Mouse (Mus musculus) heart, embryonic 16.5 days (tissue): ENCODE results near the gene Il4i1. TPM values are rescaled to one million over a fixed set of nuclear protein-coding genes. Genes with fewer than 3 reads are reported as not detected.

ENCODE experiments used
- ATAC-seq: fragments of 200-750 bp; cut with Nextera tagmentation; replicated peaks from 2 replicates; pipeline ENCODE4 v1.8.0; 2017; ENCODE audit warnings: moderate number of reproducible peaks; ENCODE audit not compliant: insufficient read depth, low FRiP score; ENCODE audit errors: extremely low read depth
- H3K27ac ChIP-seq: fragments of 300-500 bp; sonication (generic); 2 replicates; pipeline ENCODE4 v1.5.1; 2014; ENCODE audit warnings: mild to moderate bottlenecking, low read length, control low read depth, moderate library complexity
- H3K27me3 ChIP-seq: fragments of 300-500 bp; sonication (generic); 2 replicates; pipeline ENCODE4 v1.6.1; 2014; ENCODE audit warnings: low read length, mixed read lengths; ENCODE audit not compliant: control insufficient read depth, insufficient read depth
- H3K36me3 ChIP-seq: fragments of 300-500 bp; sonication (generic); 2 replicates; pipeline ENCODE4 v1.6.1; 2014; ENCODE audit not compliant: control insufficient read depth, insufficient read depth
- H3K4me1 ChIP-seq: fragments of 300-500 bp; sonication (generic); 2 replicates; pipeline ENCODE4 v1.6.1; 2014; ENCODE audit warnings: low read length, mixed read lengths; ENCODE audit not compliant: control insufficient read depth, insufficient read depth
- H3K4me2 ChIP-seq: fragments of 300-500 bp; sonication (generic); 2 replicates; pipeline ENCODE4 v1.6.1; 2014; ENCODE audit warnings: low read depth, mild to moderate bottlenecking, control low read depth, low read length
- H3K4me3 ChIP-seq: fragments of 300-500 bp; sonication (generic); 2 replicates; pipeline ENCODE4 v1.5.1; 2014; ENCODE audit warnings: mild to moderate bottlenecking, control low read depth, low read length
- H3K9ac ChIP-seq: fragments of 300-500 bp; sonication (generic); 2 replicates; pipeline ENCODE4 v1.6.1; 2014; ENCODE audit warnings: low read length, control low read depth
- H3K9me3 ChIP-seq: fragments of 300-500 bp; sonication (generic); replicated peaks from 2 replicates; pipeline ENCODE4 v1.6.1; 2016; ENCODE audit warnings: low read length; ENCODE audit not compliant: control insufficient read depth
- WGBS: fragments of 180-500 bp; shearing (Covaris S2); extraction: QIAGEN DNeasy Blood & Tissue Kit; methylation state at CpG from one replicate; pipeline ENCODE4 v1.1.7; 2014; 5-methylcytosine and 5-hydroxymethylcytosine counted together
- polyA plus RNA-seq: library from polyadenylated mRNA; unstranded; fragments of >200 nt; fragmentation: Nextera tagmentation; extraction: Ambion mirVana; gene quantifications from 2 replicates; pipeline ENCODE4 v1.2.1, GENCODE M21; 2015

Il4i1 gene
- polyA plus RNA-seq, 1 experiment from 2014 or later: 4.6 TPM

DNA sequence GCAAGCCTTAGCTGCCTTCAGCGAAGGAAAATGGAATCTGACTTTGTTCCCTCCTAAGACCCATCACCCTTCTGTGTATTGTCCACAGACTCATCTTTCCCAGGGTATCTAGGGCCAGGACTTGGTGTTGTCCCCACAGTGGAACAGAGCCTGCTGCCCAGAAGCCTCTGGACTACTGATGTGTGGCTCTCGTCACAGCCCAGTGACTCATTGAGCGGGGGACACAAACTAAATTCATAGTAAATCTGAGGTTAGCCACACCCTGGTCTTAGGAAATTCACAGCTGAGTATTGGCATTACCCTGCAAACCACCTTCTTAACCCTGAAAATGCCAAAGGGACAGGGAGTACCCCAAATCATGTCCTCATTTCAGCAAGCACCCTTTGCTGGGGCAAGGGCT is 10.6 kb downstream of the Il4i1 start:
- Histone ChIP-seq H3K9me3 (no peaks in the 10 kb centered on the region), H3K27ac (no peak overlapping the region), H3K36me3 (peaks cover 32% of the 10 kb centered on the region), H3K4me3 (no peak overlapping the region), H3K4me1 (peaks cover 25% of the 10 kb centered on the region), H3K9ac (no peak overlapping the region), H3K4me2 (no peak overlapping the region), H3K27me3 (no peaks in the 10 kb centered on the region)
- ATAC-seq: no peak
- 74% methylated on average over 3 of the region's 3 CpGs for WGBS

DNA sequence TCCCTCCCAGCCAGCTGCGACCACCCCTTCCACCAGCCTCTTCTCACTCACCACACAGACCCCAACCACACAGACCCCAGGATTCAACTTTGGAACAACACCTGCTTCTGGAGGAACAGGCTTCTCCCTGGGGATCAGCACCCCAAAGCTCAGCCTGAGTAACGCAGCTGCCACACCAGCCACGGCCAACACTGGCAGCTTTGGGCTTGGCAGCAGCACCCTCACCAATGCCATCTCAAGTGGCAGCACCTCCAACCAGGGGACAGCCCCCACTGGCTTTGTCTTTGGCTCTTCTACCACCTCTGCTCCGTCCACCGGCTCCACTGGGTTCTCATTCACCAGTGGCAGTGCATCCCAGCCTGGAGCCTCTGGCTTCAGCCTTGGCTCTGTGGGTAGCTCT is 12.5 kb downstream of the Il4i1 start:
- H3K27ac ChIP-seq: no peak overlapping the region
- H3K9ac ChIP-seq: no peak overlapping the region
- H3K9me3 ChIP-seq: no peaks in the 10 kb centered on the region
- no peak overlapping the region for H3K4me3 ChIP-seq
- no peak for ATAC-seq
- H3K27me3 ChIP-seq: no peaks in the 10 kb centered on the region
- no peak overlapping the region for H3K4me2 ChIP-seq
- 89% methylated on average over 5 of the region's 5 CpGs for WGBS
- H3K4me1 ChIP-seq: peaks cover 14% of the 10 kb centered on the region
- H3K36me3 ChIP-seq: peaks cover 34% of the 10 kb centered on the region

GRCm38 (mm10) chr7:44832763-44833162 is 16.6 kb downstream of the Il4i1 start:
- H3K27me3 ChIP-seq: no peaks in the 10 kb centered on the region
- ATAC-seq: no peak
- H3K4me2 ChIP-seq: no peak overlapping the region
- H3K9ac ChIP-seq: no peak overlapping the region
- no peaks in the 10 kb centered on the region for H3K9me3 ChIP-seq
- no peaks in the 10 kb centered on the region for H3K4me1 ChIP-seq
- 53% methylated on average over 4 of the region's 4 CpGs for WGBS
- peaks cover 34% of the 10 kb centered on the region for H3K36me3 ChIP-seq
- H3K27ac ChIP-seq: no peak overlapping the region
- no peak overlapping the region for H3K4me3 ChIP-seq

GRCm38 (mm10) chr7:44835373-44836015 is 19.3 kb downstream of the Il4i1 start:
- WGBS: 83% methylated on average over 1 of the region's 1 CpGs
- H3K9me3 ChIP-seq: no peaks in the 10 kb centered on the region
- H3K4me2 ChIP-seq: no peak overlapping the region
- H3K27me3 ChIP-seq: peaks cover 5% of the 10 kb centered on the region; the same call in 1 of the 2 replicates
- H3K36me3 ChIP-seq: peaks cover 17% of the 10 kb centered on the region
- H3K4me1 ChIP-seq: peaks cover 13% of the 10 kb centered on the region
- no peak overlapping the region for H3K27ac ChIP-seq
- no peak for ATAC-seq
- H3K4me3 ChIP-seq: no peak overlapping the region
- H3K9ac ChIP-seq: no peak overlapping the region

- H3K27ac ChIP-seq: no peak overlapping the region
- no peak overlapping the region for H3K4me2 ChIP-seq
- peaks cover 13% of the 10 kb centered on the region for H3K4me1 ChIP-seq
- 47% methylated on average over 3 of the region's 3 CpGs for WGBS
- H3K9ac ChIP-seq: no peak overlapping the region
- peaks cover 16% of the 10 kb centered on the region for H3K36me3 ChIP-seq
- ATAC-seq: no peak
- no peak overlapping the region for H3K4me3 ChIP-seq
- H3K9me3 ChIP-seq: no peaks in the 10 kb centered on the region
- peaks cover 10% of the 10 kb centered on the region; the same call in 1 of the 2 replicates for H3K27me3 ChIP-seq
These were observed 19.8 kb downstream of the Il4i1 start for GRCm38 (mm10) chr7:44836016-44836404.

DNA sequence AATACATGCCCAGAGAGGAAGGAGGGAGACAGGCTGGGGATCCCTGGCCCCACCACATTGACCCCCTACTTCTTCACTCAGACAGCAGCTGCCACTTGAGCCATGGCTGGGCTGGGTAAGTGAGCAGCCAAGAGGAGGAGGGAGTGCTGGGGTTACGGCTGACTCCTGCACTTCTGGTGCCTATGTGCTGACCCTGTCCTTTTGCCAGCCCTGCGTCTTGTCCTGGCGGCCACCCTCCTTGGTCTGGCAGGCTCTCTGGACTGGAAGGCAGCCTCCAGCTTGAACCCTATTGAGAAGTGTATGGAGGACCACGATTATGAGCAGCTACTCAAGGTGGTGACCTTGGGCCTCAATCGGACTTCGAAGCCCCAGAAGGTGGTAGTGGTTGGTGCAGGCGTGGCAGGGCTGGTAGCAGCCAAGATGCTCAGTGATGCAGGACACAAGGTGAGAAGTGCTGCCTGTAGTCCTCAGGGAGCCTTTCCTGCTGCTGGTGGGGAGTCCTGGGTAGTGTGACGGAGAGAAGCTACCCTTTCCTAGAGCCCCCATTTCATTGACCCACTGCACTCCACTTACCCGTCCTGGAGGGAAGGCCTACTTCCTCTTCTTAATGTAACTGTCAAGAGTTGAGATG is 20.4 kb downstream of the Il4i1 start:
- H3K27ac ChIP-seq: no peak overlapping the region
- H3K4me3 ChIP-seq: no peak overlapping the region
- H3K4me1 ChIP-seq: peaks cover 13% of the 10 kb centered on the region
- ATAC-seq: no peak
- H3K27me3 ChIP-seq: peaks cover 10% of the 10 kb centered on the region; the same call in 1 of the 2 replicates
- H3K36me3 ChIP-seq: peaks cover 15% of the 10 kb centered on the region
- no peak overlapping the region for H3K4me2 ChIP-seq
- WGBS: 82% methylated on average over 9 of the region's 9 CpGs
- no peak overlapping the region for H3K9ac ChIP-seq
- no peaks in the 10 kb centered on the region for H3K9me3 ChIP-seq

GRCm38 (mm10) chr7:44838073-44838472 is 21.9 kb downstream of the Il4i1 start:
- H3K27ac ChIP-seq: no peak overlapping the region
- no peak overlapping the region for H3K4me2 ChIP-seq
- H3K9me3 ChIP-seq: no peaks in the 10 kb centered on the region
- 77% methylated on average over 6 of the region's 6 CpGs for WGBS
- peaks cover 13% of the 10 kb centered on the region for H3K4me1 ChIP-seq
- peaks cover 10% of the 10 kb centered on the region; the same call in 1 of the 2 replicates for H3K27me3 ChIP-seq
- no peak for ATAC-seq
- peaks cover 18% of the 10 kb centered on the region; the same call in 1 of the 2 replicates for H3K36me3 ChIP-seq
- no peak overlapping the region for H3K4me3 ChIP-seq
- no peak overlapping the region for H3K9ac ChIP-seq

DNA sequence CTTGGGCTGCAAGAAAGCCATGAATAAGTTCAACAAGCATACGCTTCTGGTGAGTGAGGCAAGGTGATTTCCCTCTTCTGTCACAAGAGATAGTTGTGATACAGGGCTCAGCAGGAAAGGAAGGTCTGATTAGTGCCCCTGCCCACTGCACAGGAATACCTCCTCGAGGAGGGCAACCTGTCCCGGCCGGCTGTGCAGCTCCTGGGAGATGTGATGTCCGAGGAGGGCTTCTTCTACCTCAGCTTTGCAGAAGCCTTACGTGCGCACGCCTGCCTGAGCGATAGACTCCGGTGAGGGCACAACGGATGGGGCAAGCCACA is 22.9 kb downstream of the Il4i1 start:
- H3K9me3 ChIP-seq: no peaks in the 10 kb centered on the region
- no peak overlapping the region for H3K27ac ChIP-seq
- H3K9ac ChIP-seq: peak overlapping the region; percentile 69
- peak overlapping the region; percentile 44 for H3K4me3 ChIP-seq
- peaks cover 10% of the 10 kb centered on the region; the same call in 1 of the 2 replicates for H3K27me3 ChIP-seq
- H3K36me3 ChIP-seq: peaks cover 25% of the 10 kb centered on the region
- 28% methylated on average over 11 of the region's 11 CpGs for WGBS
- H3K4me2 ChIP-seq: peak overlapping the region; percentile 75
- H3K4me1 ChIP-seq: peaks cover 13% of the 10 kb centered on the region
- no peak for ATAC-seq

- Histone ChIP-seq H3K4me3 (peak overlapping the region; percentile 44), H3K4me2 (peak overlapping the region; percentile 75), H3K27me3 (peaks cover 10% of the 10 kb centered on the region; the same call in 1 of the 2 replicates), H3K36me3 (peaks cover 30% of the 10 kb centered on the region), H3K4me1 (peaks cover 13% of the 10 kb centered on the region), H3K27ac (no peak overlapping the region), H3K9ac (peak overlapping the region; percentile 69), H3K9me3 (no peaks in the 10 kb centered on the region)
- WGBS: 1% methylated on average over 58 of the region's 58 CpGs
- peak; percentile 46 for ATAC-seq
These were observed 23.5 kb downstream of the Il4i1 start for GRCm38 (mm10) chr7:44839491-44840191.
